Mouse (Mus musculus) embryonic facial prominence, embryonic 14.5 days (tissue): ENCODE results near the gene Abcc4. TPM values are rescaled to one million over a fixed set of nuclear protein-coding genes. Genes with fewer than 3 reads are reported as not detected.

ENCODE experiments used
- ATAC-seq: fragments of 200-750 bp; cut with Nextera tagmentation; 2 replicates; pipeline ENCODE4 v1.8.0; 2017; ENCODE audit warnings: low read depth, moderate number of reproducible peaks, moderate TSS enrichment
- DNase-seq: peaks from one replicate; pipeline ENCODE4 v3.0.0-alpha.2; 2015; ENCODE audit warnings: low spot score
- H3K27ac ChIP-seq: fragments of 300-500 bp; sonication (generic); replicated peaks from 2 replicates; pipeline ENCODE4 v1.5.1; 2014; ENCODE audit warnings: low read depth, mild to moderate bottlenecking, low read length, moderate library complexity
- H3K27me3 ChIP-seq: fragments of 300-500 bp; sonication (generic); replicated peaks from 2 replicates; pipeline ENCODE4 v1.6.1; 2014; ENCODE audit warnings: low read length; ENCODE audit not compliant: control insufficient read depth, insufficient read depth
- H3K36me3 ChIP-seq: fragments of 300-500 bp; sonication (generic); 2 replicates; pipeline ENCODE4 v1.6.1; 2014; ENCODE audit warnings: low read length, mixed read lengths; ENCODE audit not compliant: control insufficient read depth, insufficient read depth
- H3K4me1 ChIP-seq: fragments of 300-500 bp; sonication (generic); 2 replicates; pipeline ENCODE4 v1.6.1; 2014; ENCODE audit warnings: antibody characterized with exemption, low read length; ENCODE audit not compliant: control insufficient read depth, insufficient read depth
- H3K4me2 ChIP-seq: fragments of 300-500 bp; sonication (generic); 2 replicates; pipeline ENCODE4 v1.6.1; 2014; ENCODE audit warnings: low read depth, mild to moderate bottlenecking, low read length, moderate library complexity, mixed read lengths
- H3K4me3 ChIP-seq: fragments of 300-500 bp; sonication (generic); 2 replicates; pipeline ENCODE4 v1.5.1; 2014; ENCODE audit warnings: low read depth, mild to moderate bottlenecking, low read length
- H3K9ac ChIP-seq: fragments of 300-500 bp; sonication (generic); 2 replicates; pipeline ENCODE4 v1.6.1; 2014; ENCODE audit warnings: low read depth, mild to moderate bottlenecking, low read length, moderate library complexity, mixed read lengths
- H3K9me3 ChIP-seq: fragments of 300-500 bp; sonication (generic); 2 replicates; pipeline ENCODE4 v1.6.1; 2016; ENCODE audit warnings: low read length; ENCODE audit not compliant: control insufficient read depth
- WGBS: fragments of 180-500 bp; shearing (Covaris S2); extraction: QIAGEN DNeasy Blood & Tissue Kit; methylation state at CpG from one replicate; pipeline ENCODE4 v1.1.7; 2014; 5-methylcytosine and 5-hydroxymethylcytosine counted together
- polyA plus RNA-seq: library from polyadenylated mRNA; unstranded; fragments of >200 nt; fragmentation: Nextera tagmentation; extraction: Ambion mirVana; gene quantifications from 2 replicates; pipeline ENCODE4 v1.2.1, GENCODE M21; 2014

The Abcc4 gene
- polyA plus RNA-seq, 1 experiment from 2014 or later: 3.4 TPM

GRCm38 (mm10) chr14:118664661-118665060, 41.4 kb downstream of the Abcc4 start:
- Histone ChIP-seq H3K4me2 (no peak overlapping the region), H3K27ac (no peak overlapping the region), H3K4me3 (no peak overlapping the region), H3K27me3 (no peaks in the 10 kb centered on the region), H3K9ac (no peak overlapping the region), H3K4me1 (no peaks in the 10 kb centered on the region), H3K9me3 (no peaks in the 10 kb centered on the region), H3K36me3 (no peaks in the 10 kb centered on the region)
- WGBS: 86% methylated on average over 7 of the region's 7 CpGs
- DNase-seq (no peak), ATAC-seq (no peak)

- no peak overlapping the region for H3K27ac ChIP-seq
- H3K9me3 ChIP-seq: no peaks in the 10 kb centered on the region
- ATAC-seq: no peak
- no peak overlapping the region for H3K9ac ChIP-seq
- 86% methylated on average over 18 of the region's 18 CpGs for WGBS
- no peak overlapping the region for H3K4me3 ChIP-seq
- no peak for DNase-seq
- H3K4me2 ChIP-seq: no peak overlapping the region
- H3K27me3 ChIP-seq: no peaks in the 10 kb centered on the region
- H3K36me3 ChIP-seq: no peaks in the 10 kb centered on the region
- peaks cover 3% of the 10 kb centered on the region; the same call in 1 of the 2 replicates for H3K4me1 ChIP-seq
Observed at GRCm38 (mm10) chr14:118662625-118663276, 43.3 kb downstream of the Abcc4 start.

GRCm38 (mm10) chr14:118662124-118662523, 43.9 kb downstream of the Abcc4 start:
- H3K4me2 ChIP-seq: no peak overlapping the region
- no peak overlapping the region for H3K9ac ChIP-seq
- no peak overlapping the region for H3K4me3 ChIP-seq
- H3K36me3 ChIP-seq: no peaks in the 10 kb centered on the region
- H3K27me3 ChIP-seq: no peaks in the 10 kb centered on the region
- no peak for ATAC-seq
- peaks cover 5% of the 10 kb centered on the region; the same call in 1 of the 2 replicates for H3K4me1 ChIP-seq
- no peak for DNase-seq
- no peak overlapping the region for H3K27ac ChIP-seq
- no peaks in the 10 kb centered on the region for H3K9me3 ChIP-seq
- WGBS: 75% methylated on average over 10 of the region's 10 CpGs

GRCm38 (mm10) chr14:118659230-118659629, 46.8 kb downstream of the Abcc4 start:
- H3K9ac ChIP-seq: no peak overlapping the region
- H3K4me2 ChIP-seq: no peak overlapping the region

GRCm38 (mm10) chr14:118658328-118658692, 47.7 kb downstream of the Abcc4 start:
- 62% methylated on average over 8 of the region's 8 CpGs for WGBS
- Histone ChIP-seq H3K27ac (no peak overlapping the region), H3K4me3 (no peak overlapping the region), H3K9ac (no peak overlapping the region), H3K36me3 (no peaks in the 10 kb centered on the region), H3K4me1 (peaks cover 5% of the 10 kb centered on the region; the same call in 1 of the 2 replicates), H3K9me3 (no peaks in the 10 kb centered on the region), H3K4me2 (no peak overlapping the region), H3K27me3 (no peaks in the 10 kb centered on the region)
- ATAC-seq: no peak
- peak; percentile 19 for DNase-seq

More at GRCm38 (mm10) chr14:118659230-118659629, 46.8 kb downstream of the Abcc4 start:
- H3K27me3 ChIP-seq: no peaks in the 10 kb centered on the region
- no peaks in the 10 kb centered on the region for H3K9me3 ChIP-seq
- no peak overlapping the region for H3K4me3 ChIP-seq
- no peak for DNase-seq
- no peak overlapping the region for H3K27ac ChIP-seq
- no peaks in the 10 kb centered on the region for H3K36me3 ChIP-seq
- ATAC-seq: no peak
- H3K4me1 ChIP-seq: peaks cover 5% of the 10 kb centered on the region; the same call in 1 of the 2 replicates

- H3K4me1 ChIP-seq: peaks cover 5% of the 10 kb centered on the region; the same call in 1 of the 2 replicates
- H3K36me3 ChIP-seq: no peaks in the 10 kb centered on the region
- H3K27me3 ChIP-seq: no peaks in the 10 kb centered on the region
- H3K27ac ChIP-seq: no peak overlapping the region
- no peak overlapping the region for H3K9ac ChIP-seq
- no peak for DNase-seq
- WGBS: 72% methylated on average over 20 of the region's 20 CpGs
- peak; percentile 34; the same call in 1 of the 2 replicates for ATAC-seq
- no peak overlapping the region for H3K4me3 ChIP-seq
- H3K4me2 ChIP-seq: no peak overlapping the region
- H3K9me3 ChIP-seq: no peaks in the 10 kb centered on the region
Observed at GRCm38 (mm10) chr14:118657673-118658327, 48.2 kb downstream of the Abcc4 start.

- no peaks in the 10 kb centered on the region for H3K27me3 ChIP-seq
- ATAC-seq (no peak), DNase-seq (no peak)
- H3K9me3 ChIP-seq: no peaks in the 10 kb centered on the region
- H3K4me2 ChIP-seq: no peak overlapping the region
- H3K27ac ChIP-seq: no peak overlapping the region
- H3K4me3 ChIP-seq: no peak overlapping the region
- H3K9ac ChIP-seq: no peak overlapping the region
- WGBS: 61% methylated on average over 4 of the region's 4 CpGs
- H3K36me3 ChIP-seq: no peaks in the 10 kb centered on the region
- H3K4me1 ChIP-seq: peaks cover 5% of the 10 kb centered on the region; the same call in 1 of the 2 replicates
Observed at GRCm38 (mm10) chr14:118657206-118657605, 48.8 kb downstream of the Abcc4 start.

GRCm38 (mm10) chr14:118656036-118656435, 50.0 kb downstream of the Abcc4 start:
- no peak for ATAC-seq
- H3K27me3 ChIP-seq: no peaks in the 10 kb centered on the region
- no peaks in the 10 kb centered on the region for H3K36me3 ChIP-seq
- H3K4me3 ChIP-seq: no peak overlapping the region
- no peak overlapping the region for H3K4me2 ChIP-seq
- WGBS: 71% methylated on average over 7 of the region's 7 CpGs
- H3K4me1 ChIP-seq: peaks cover 5% of the 10 kb centered on the region; the same call in 1 of the 2 replicates
- DNase-seq: no peak
- no peak overlapping the region for H3K27ac ChIP-seq
- no peak overlapping the region for H3K9ac ChIP-seq
- no peaks in the 10 kb centered on the region for H3K9me3 ChIP-seq
